Mouse (Mus musculus) olfactory bulb, adult 2 months (tissue): Measurements from ENCODE around the gene Fitm2.

Source experiments
- CTCF ChIP-seq: fragments of 200-500 bp; IDR thresholded peaks from 2 replicates; pipeline ENCODE4 v1.5.1; 2012; ENCODE audit warnings: low read depth, mild to moderate bottlenecking, low read length, moderate library complexity; ENCODE audit not compliant: insufficient read depth
- POLR2A ChIP-seq: fragments of 200-500 bp; IDR thresholded peaks from 2 replicates; pipeline ENCODE4 v1.6.1; 2012; ENCODE audit warnings: mild to moderate bottlenecking, low read depth, low read length, moderate library complexity; ENCODE audit not compliant: insufficient read depth

DNA sequence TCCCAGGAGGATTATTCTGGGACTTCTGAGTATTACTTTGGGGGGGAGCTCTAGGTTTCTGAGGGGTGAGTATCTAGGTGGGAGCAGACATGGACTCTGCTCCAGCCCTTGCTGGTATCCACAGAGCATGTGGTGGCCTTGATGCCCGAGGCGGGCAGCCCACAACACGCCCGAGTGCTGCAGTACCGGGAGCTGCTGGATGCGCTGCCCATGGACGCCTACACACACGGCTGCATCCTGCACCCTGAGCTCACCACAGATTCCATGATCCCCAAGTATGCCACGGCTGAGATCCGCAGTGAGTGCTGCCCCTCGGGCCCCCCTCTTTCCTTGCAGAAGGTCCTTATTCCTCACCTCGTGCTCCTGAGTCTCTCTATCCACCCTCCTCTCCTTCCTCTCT, 25.1 kb downstream of the Fitm2 start:
- no peak for TF ChIP-seq POLR2A
- TF ChIP-seq CTCF = no peak
